Mouse (Mus musculus): Measurements from ENCODE around the gene Fam19a1. TPM values are rescaled to one million over a fixed set of nuclear protein-coding genes. Genes with fewer than 3 reads are reported as not detected.

Gene Fam19a1
- total RNA-seq, 2 experiments from 2014 or later: not detected

GRCm38 (mm10) chr6:96649267-96649666 is 536.3 kb downstream of the Fam19a1 start:
- ATAC-seq (replicated peaks; ENCODE audit: poor library complexity): no peak

- no peak for ATAC-seq (replicated peaks; ENCODE audit: poor library complexity)
Measured at GRCm38 (mm10) chr6:96666311-96666710, 553.4 kb downstream of the Fam19a1 start.

- no peak for ATAC-seq (replicated peaks; ENCODE audit: poor library complexity)
Measured at GRCm38 (mm10) chr6:96677813-96678212, 564.9 kb downstream of the Fam19a1 start.

Other genes with a start within 250 kb of the Fam19a1 start
- not detected in 2 replicates for gene 1700123L14Rik, start 53.1 kb downstream of the Fam19a1 start, total RNA-seq (2015)
- not detected in 2 replicates for gene 1700123L14Rik, start 53.1 kb downstream of the Fam19a1 start, total RNA-seq (2017)

Data from megakaryocyte progenitor cell, adult 5-6 weeks (primary cell).